Mouse (Mus musculus): ENCODE results near the gene 7530416G11Rik. TPM values are rescaled to one million over a fixed set of nuclear protein-coding genes. Genes with fewer than 3 reads are reported as not detected.

The 7530416G11Rik gene
- polyA plus RNA-seq, 2 experiments, result not detected

GRCm38 (mm10) chr15:85477584-85477983 is 25.4 kb downstream of the 7530416G11Rik start:
- 5% methylated on average over 1 of the region's 1 CpGs for WGBS (ENCODE audit: insufficient replicate concordance)
- H3K9me3 ChIP-seq (ENCODE audit: control insufficient read depth, low read length), result no peaks in the 10 kb centered on the region
- TF ChIP-seq EP300 (IDR thresholded peaks at IDR 0.05; ENCODE audit: low read depth) (no peak), CTCF (IDR thresholded peaks at IDR 0.05; ENCODE audit: low read depth) (peak; percentile 87)
- no peak overlapping the region for H3K4me2 ChIP-seq (ENCODE audit: low read depth)
- H3K36me3 ChIP-seq (replicated peaks; ENCODE audit: control insufficient read depth, insufficient read depth, low read depth), result no peaks in the 10 kb centered on the region
- no peak overlapping the region for H3K27ac ChIP-seq
- DNase-seq (ENCODE audit: low read depth in 3 of 3, low spot score in 3 of 3), result peak in 2 of 3 experiments; percentile 10 to 12
- no peaks in the 10 kb centered on the region for H3K27me3 ChIP-seq (ENCODE audit: control insufficient read depth, insufficient read depth, low read length)
- ATAC-seq (ENCODE audit: insufficient read depth), result no peak
- H3K9ac ChIP-seq (replicated peaks), result no peak overlapping the region
- H3K4me3 ChIP-seq (ENCODE audit: insufficient read depth in 1 of 2, low read depth in 2 of 2, low read length in 2 of 2), result no peak overlapping the region
- H3K4me1 ChIP-seq (replicated peaks; ENCODE audit: control insufficient read depth in 2 of 2, insufficient read depth in 2 of 2, low read length in 1 of 2), result no peaks in the 10 kb centered on the region

- no peaks in the 10 kb centered on the region for H3K9me3 ChIP-seq (ENCODE audit: control insufficient read depth, low read length)
- no peak for TF ChIP-seq EP300 (IDR thresholded peaks at IDR 0.05; ENCODE audit: low read depth)
- no peak for TF ChIP-seq CTCF (IDR thresholded peaks at IDR 0.05; ENCODE audit: low read depth)
- no peak overlapping the region for H3K4me2 ChIP-seq (ENCODE audit: low read depth)
- H3K36me3 ChIP-seq (replicated peaks; ENCODE audit: control insufficient read depth, insufficient read depth, low read depth), result no peaks in the 10 kb centered on the region
- no peak overlapping the region for H3K9ac ChIP-seq (replicated peaks)
- WGBS (ENCODE audit: insufficient replicate concordance), result 53% methylated on average over 3 of the region's 3 CpGs
- no peak overlapping the region for H3K27ac ChIP-seq
- no peak overlapping the region for H3K4me3 ChIP-seq (ENCODE audit: insufficient read depth in 1 of 2, low read depth in 2 of 2, low read length in 2 of 2)
- H3K4me1 ChIP-seq (replicated peaks; ENCODE audit: control insufficient read depth in 2 of 2, insufficient read depth in 2 of 2, low read length in 1 of 2), result no peaks in the 10 kb centered on the region; a peak in 1 of 4 replicates
- DNase-seq (ENCODE audit: low read depth in 3 of 3, low spot score in 3 of 3), result no peak
- ATAC-seq (ENCODE audit: insufficient read depth), result no peak
- no peaks in the 10 kb centered on the region for H3K27me3 ChIP-seq (ENCODE audit: control insufficient read depth, insufficient read depth, low read length)
These were observed 28.3 kb downstream of the 7530416G11Rik start for GRCm38 (mm10) chr15:85474697-85475096.

DNA sequence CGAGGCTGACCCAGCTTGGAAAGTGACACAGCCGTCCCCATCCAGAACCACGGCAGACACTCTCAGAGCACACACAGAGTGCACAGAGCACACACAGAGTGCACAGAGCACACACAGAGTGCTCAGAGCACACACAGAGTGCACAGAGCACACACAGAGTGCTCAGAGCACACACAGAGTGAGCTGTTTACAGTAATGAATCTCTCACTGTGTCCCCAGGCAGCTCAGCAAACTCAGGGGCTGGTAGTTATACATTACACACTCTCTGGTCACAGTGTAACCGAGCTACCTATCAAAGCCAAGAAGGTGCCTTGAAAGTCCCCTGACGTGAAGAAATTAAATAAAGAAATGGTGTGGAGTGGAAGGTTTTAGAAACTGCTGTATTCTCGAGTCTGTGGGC is 33.6 kb downstream of the 7530416G11Rik start:
- Histone ChIP-seq H3K27ac (no peak overlapping the region), H3K9ac (replicated peaks) (no peak overlapping the region), H3K9me3 (ENCODE audit: control insufficient read depth, low read length) (no peaks in the 10 kb centered on the region), H3K4me2 (ENCODE audit: low read depth) (no peak overlapping the region), H3K27me3 (ENCODE audit: control insufficient read depth, insufficient read depth, low read length) (no peaks in the 10 kb centered on the region), H3K4me3 (ENCODE audit: insufficient read depth in 1 of 2, low read depth in 2 of 2, low read length in 2 of 2) (no peak overlapping the region), H3K4me1 (replicated peaks; ENCODE audit: control insufficient read depth in 2 of 2, insufficient read depth in 2 of 2, low read length in 1 of 2) (no peaks in the 10 kb centered on the region; a peak in 1 of 4 replicates), H3K36me3 (replicated peaks; ENCODE audit: control insufficient read depth, insufficient read depth, low read depth) (peaks cover 2% of the 10 kb centered on the region; the same call in 1 of the 2 replicates)
- no peak for DNase-seq (ENCODE audit: low read depth in 3 of 3, low spot score in 3 of 3)
- 68% methylated on average over 6 of the region's 6 CpGs for WGBS (ENCODE audit: insufficient replicate concordance)
- 0 out of 2 replicates have a peak, but pooled peaks have one; percentile 23 for ATAC-seq (ENCODE audit: insufficient read depth)
- no peak for TF ChIP-seq EP300 (IDR thresholded peaks at IDR 0.05; ENCODE audit: low read depth)
- TF ChIP-seq CTCF (IDR thresholded peaks at IDR 0.05; ENCODE audit: low read depth), result no peak

- Histone ChIP-seq H3K36me3 (replicated peaks; ENCODE audit: control insufficient read depth, insufficient read depth, low read depth) (peaks cover 2% of the 10 kb centered on the region), H3K4me1 (replicated peaks; ENCODE audit: control insufficient read depth in 2 of 2, insufficient read depth in 2 of 2, low read length in 1 of 2) (no peaks in the 10 kb centered on the region; a peak in 1 of 4 replicates), H3K27me3 (ENCODE audit: control insufficient read depth, insufficient read depth, low read length) (no peaks in the 10 kb centered on the region), H3K9ac (replicated peaks) (no peak overlapping the region), H3K4me3 (ENCODE audit: insufficient read depth in 1 of 2, low read depth in 2 of 2, low read length in 2 of 2) (no peak overlapping the region), H3K9me3 (ENCODE audit: control insufficient read depth, low read length) (no peaks in the 10 kb centered on the region), H3K4me2 (ENCODE audit: low read depth) (no peak overlapping the region), H3K27ac (no peak overlapping the region)
- DNase-seq (ENCODE audit: low read depth in 3 of 3, low spot score in 3 of 3) (no peak), ATAC-seq (ENCODE audit: insufficient read depth) (no peak)
- WGBS (ENCODE audit: insufficient replicate concordance), result 75% methylated on average over 5 of the region's 5 CpGs
- TF ChIP-seq CTCF (IDR thresholded peaks at IDR 0.05; ENCODE audit: low read depth), result no peak
- TF ChIP-seq EP300 (IDR thresholded peaks at IDR 0.05; ENCODE audit: low read depth), result no peak
These were observed 36.5 kb downstream of the 7530416G11Rik start for GRCm38 (mm10) chr15:85466456-85467067.

DNA sequence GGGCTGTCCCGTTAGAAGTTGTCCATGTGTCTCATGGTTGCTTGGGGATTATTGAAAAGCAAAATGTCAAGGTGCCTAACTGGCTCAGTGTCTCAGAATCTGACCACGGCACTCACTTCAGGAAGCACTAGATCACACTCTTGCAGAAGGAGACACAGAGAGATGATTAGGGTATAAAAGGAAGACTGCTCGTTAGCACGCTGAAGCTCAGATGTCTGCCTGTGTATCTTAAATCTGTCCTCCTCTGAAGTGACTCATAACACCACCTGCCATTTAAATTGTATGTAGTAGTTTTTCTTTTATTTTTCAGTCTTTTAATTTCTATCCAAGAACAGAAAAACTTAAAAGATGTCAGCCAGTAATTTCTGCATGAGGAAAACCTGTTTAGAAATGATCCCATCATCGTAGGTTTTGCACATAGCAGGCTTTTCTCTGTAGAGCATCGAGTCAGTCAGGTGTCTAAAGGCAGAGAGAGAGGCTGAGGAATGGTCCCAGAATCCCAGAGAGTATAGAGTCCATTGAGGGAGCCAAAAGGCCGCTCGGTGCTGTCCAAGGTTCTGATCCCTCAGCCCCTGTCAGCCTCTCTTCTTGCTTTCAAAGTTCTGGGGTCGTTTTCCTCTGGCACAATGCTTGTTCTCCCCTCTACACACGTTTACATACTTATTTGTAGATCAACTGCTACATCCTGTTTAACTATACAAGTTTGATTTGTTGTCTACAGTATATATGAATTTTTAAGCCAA is 38.0 kb downstream of the 7530416G11Rik start:
- Histone ChIP-seq H3K4me1 (replicated peaks; ENCODE audit: control insufficient read depth in 2 of 2, insufficient read depth in 2 of 2, low read length in 1 of 2) (no peaks in the 10 kb centered on the region; a peak in 1 of 4 replicates), H3K4me3 (ENCODE audit: insufficient read depth in 1 of 2, low read depth in 2 of 2, low read length in 2 of 2) (no peak overlapping the region), H3K9ac (replicated peaks) (no peak overlapping the region), H3K27ac (no peak overlapping the region), H3K36me3 (replicated peaks; ENCODE audit: control insufficient read depth, insufficient read depth, low read depth) (peaks cover 2% of the 10 kb centered on the region), H3K9me3 (ENCODE audit: control insufficient read depth, low read length) (no peaks in the 10 kb centered on the region), H3K4me2 (ENCODE audit: low read depth) (no peak overlapping the region), H3K27me3 (ENCODE audit: control insufficient read depth, insufficient read depth, low read length) (no peaks in the 10 kb centered on the region)
- WGBS (ENCODE audit: insufficient replicate concordance), result 63% methylated on average over 10 of the region's 10 CpGs
- ATAC-seq (ENCODE audit: insufficient read depth) (no peak), DNase-seq (ENCODE audit: low read depth in 3 of 3, low spot score in 3 of 3) (no peak)
- no peak for TF ChIP-seq CTCF (IDR thresholded peaks at IDR 0.05; ENCODE audit: low read depth)
- TF ChIP-seq EP300 (IDR thresholded peaks at IDR 0.05; ENCODE audit: low read depth), result no peak
